Mouse (Mus musculus) megakaryocyte, embryonic 14.5 days (primary cell): ENCODE results near the gene Cpped1. TPM values are rescaled to one million over a fixed set of nuclear protein-coding genes. Genes with fewer than 3 reads are reported as not detected.

Source experiments
- H3K27me3 ChIP-seq: replicated peaks from 2 replicates; pipeline ENCODE3; 2012; ENCODE audit warnings: inconsistent platforms
- H3K36me3 ChIP-seq: replicated peaks from 2 replicates; pipeline ENCODE3; 2012; ENCODE audit warnings: low read length, inconsistent platforms, mixed read lengths
- H3K4me1 ChIP-seq: 2 replicates; pipeline ENCODE4 v1.6.1; 2012; ENCODE audit warnings: inconsistent platforms
- H3K4me3 ChIP-seq: replicated peaks from 2 replicates; pipeline ENCODE3; 2012; ENCODE audit warnings: moderate library complexity, mild to moderate bottlenecking, inconsistent platforms
- H3K9me3 ChIP-seq: 2 replicates; pipeline ENCODE4 v1.6.1; 2012; ENCODE audit warnings: inconsistent platforms
- FLI1 ChIP-seq: IDR thresholded peaks from 2 replicates; pipeline ENCODE4 v1.6.1; 2012; ENCODE audit warnings: low read length, inconsistent platforms, mixed read lengths
- GATA1 ChIP-seq: IDR thresholded peaks from 3 replicates; pipeline ENCODE4 v1.6.1; 2012; ENCODE audit warnings: mixed read lengths, low read length, inconsistent platforms, borderline replicate concordance
- polyA plus RNA-seq: library from polyadenylated mRNA; stranded (reverse); fragments of >175 nt; gene quantifications from 2 replicates; pipeline ENCODE4 v1.2.3, GENCODE M21; 2012; ENCODE audit warnings: low replicate concordance; ENCODE audit not compliant: insufficient read depth

The Cpped1 gene
- 5.1 and 11.2 TPM in 2 replicates for polyA plus RNA-seq

DNA sequence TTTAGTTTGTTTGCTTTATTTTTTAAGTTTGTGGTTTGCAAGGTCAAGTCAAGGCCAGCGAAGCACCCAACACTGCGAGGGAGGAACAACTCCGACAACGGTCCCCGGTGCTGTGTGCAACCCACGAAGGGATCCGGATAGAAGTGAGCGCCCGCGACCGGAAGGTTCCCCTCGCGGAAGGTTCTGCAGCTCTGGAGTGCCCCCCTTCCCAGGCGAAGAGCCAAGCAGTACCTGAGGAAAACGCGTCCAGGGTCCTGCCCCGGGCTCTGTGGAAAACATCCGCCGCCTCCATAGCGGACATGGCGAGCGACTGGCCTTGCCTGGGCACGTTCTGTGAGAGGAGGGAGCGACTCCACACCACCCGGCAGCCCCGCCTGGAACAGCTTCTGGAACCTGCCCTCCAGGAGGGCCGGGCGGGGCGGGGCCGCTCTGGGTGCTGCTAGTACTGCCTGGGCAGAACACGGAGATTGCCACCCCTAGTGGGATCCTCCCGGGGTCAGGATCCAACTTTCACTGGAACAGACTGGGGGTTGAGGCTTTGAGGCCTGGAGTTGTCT is at the start of gene Cpped1:
Gene Cpped1 (minus strand): TSS at position 411 of the 557 bp plus-strand sequence.
- peak within 1 kb of the TSS; percentile 96 for H3K4me3 ChIP-seq
- peaks cover 31% of the 10 kb centered on the region for H3K36me3 ChIP-seq
- peaks cover 3% of the 10 kb centered on the region for H3K27me3 ChIP-seq
- H3K9me3 ChIP-seq, result no peaks in the 10 kb centered on the region
- peaks cover 51% of the 10 kb centered on the region for H3K4me1 ChIP-seq
- no peak for TF ChIP-seq FLI1
- no peak for TF ChIP-seq GATA1

DNA sequence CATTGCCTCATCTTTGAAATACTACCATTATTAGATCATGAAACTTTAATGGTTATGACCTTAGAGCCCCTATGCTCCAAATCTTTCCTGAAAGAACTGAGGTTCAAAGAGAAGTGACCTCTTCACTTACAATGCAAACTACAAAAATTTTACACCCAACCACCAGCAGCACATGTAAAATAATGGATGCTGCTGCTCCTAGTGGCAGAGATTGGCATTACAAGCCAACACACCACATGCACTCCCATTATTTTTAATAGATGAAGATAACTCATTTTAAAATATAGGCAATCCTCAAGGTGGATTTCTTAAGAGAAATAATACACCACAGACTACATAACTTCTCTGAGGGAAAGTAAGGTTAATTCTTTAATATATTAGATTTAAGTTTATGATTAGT is 31.2 kb upstream of the Cpped1 start:
- H3K36me3 ChIP-seq, result no peaks in the 10 kb centered on the region
- TF ChIP-seq FLI1, result no peak
- no peak for TF ChIP-seq GATA1
- peaks cover 10% of the 10 kb centered on the region; the same call in 1 of the 2 replicates for H3K4me1 ChIP-seq
- peaks cover 10% of the 10 kb centered on the region for H3K9me3 ChIP-seq
- H3K27me3 ChIP-seq, result peaks cover 14% of the 10 kb centered on the region
- no peak overlapping the region for H3K4me3 ChIP-seq

DNA sequence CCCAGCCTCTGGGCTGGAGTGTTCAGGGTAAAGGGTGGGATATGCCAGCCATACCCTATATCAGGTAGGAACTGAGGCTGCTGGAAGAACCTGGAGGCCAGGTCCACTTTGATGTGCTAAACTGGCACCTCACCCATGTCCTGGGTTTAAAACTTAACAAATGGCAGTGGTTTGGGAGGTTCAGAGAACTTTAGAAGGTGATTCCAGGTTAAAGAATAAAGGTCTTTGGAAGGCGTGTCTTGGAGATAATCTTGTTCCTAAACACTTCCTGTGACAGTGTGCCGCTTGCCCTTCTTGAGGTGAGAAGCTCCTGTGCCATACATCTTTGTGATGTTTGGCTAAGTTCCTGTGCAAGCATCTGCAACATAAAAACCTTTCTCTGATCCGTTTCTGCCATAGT is 1.6 kb upstream of the Cpped1 start:
- H3K27me3 ChIP-seq, result peaks cover 5% of the 10 kb centered on the region
- peaks cover 15% of the 10 kb centered on the region for H3K36me3 ChIP-seq
- no peak for TF ChIP-seq GATA1
- TF ChIP-seq FLI1, result no peak
- peaks cover 43% of the 10 kb centered on the region for H3K4me1 ChIP-seq
- no peak overlapping the region for H3K4me3 ChIP-seq
- H3K9me3 ChIP-seq, result no peaks in the 10 kb centered on the region

DNA sequence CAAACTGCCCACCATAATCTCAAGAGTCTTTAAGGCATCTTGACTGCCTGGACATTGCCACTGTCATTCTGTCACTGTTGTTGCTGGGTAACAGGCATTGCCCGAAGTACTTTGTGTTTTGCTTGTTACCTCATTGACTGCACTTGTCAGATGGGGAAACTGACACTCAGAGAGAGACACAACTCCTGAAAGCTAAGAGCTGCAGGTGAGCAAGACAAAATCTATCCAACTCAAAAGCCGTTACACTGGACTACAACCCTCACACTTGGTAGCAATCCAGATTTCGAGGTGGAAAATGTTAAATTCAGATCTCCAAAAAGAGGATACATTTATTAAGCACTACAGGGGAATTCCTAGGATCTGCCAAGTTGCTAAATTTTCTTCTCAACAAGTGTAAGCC is 572 bp upstream of the Cpped1 start:
- peak overlapping the region; percentile 96 for H3K4me3 ChIP-seq
- H3K27me3 ChIP-seq, result peaks cover 5% of the 10 kb centered on the region
- H3K9me3 ChIP-seq, result no peaks in the 10 kb centered on the region
- H3K4me1 ChIP-seq, result peaks cover 47% of the 10 kb centered on the region
- TF ChIP-seq FLI1, result no peak
- no peak for TF ChIP-seq GATA1
- H3K36me3 ChIP-seq, result peaks cover 24% of the 10 kb centered on the region

DNA sequence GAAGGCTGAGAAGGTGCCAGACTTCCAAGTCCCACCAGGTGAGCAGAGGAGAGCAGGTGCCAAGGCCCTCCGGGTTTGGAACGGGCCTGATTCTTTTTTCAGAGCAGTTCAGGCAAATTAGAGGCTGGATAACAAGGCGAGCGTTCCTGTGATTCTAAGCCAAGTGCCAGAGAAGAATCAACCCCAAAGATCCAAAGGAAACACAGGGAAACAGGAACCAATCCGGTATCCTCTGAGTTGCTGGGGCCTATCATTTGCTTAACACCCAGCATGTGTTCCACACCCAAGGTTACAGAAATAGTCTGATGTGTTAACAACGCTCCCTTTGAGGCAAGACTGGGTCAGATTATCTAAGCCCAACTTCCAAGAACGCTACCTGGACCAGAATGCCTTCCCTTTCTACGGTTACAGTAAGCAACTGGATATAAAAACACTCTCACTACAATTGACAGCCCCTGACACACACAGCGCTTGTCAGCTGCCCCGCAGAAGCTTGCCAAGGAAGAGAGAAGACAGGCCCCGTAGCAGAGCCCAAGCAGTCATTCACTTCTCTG is 707 bp downstream of the Cpped1 start:
- H3K4me1 ChIP-seq, result peaks cover 54% of the 10 kb centered on the region
- H3K36me3 ChIP-seq, result peaks cover 35% of the 10 kb centered on the region
- H3K9me3 ChIP-seq, result no peaks in the 10 kb centered on the region
- peaks cover 3% of the 10 kb centered on the region for H3K27me3 ChIP-seq
- peak overlapping the region; percentile 96 for H3K4me3 ChIP-seq
- TF ChIP-seq GATA1 (no peak), FLI1 (no peak)

DNA sequence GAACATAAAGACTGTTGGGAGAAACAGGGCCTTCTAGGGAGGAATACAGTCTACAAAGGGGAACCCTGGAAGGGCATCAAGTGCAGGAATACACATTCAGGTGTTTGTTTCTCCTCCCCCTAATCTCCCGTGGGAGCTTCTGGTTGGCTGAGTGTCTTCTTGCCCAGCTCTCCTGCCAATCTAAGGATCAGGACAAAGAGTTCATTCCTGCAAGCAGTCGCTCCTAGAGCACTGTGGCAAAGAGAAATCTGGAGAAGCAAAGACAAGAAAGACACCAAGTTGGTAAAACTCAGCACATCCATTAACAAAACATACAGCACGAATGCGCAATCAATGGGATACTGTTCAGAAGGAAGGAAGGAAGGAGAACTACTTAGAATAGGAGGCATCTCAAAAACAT is 1.4 kb downstream of the Cpped1 start:
- Histone ChIP-seq H3K4me3 (peak overlapping the region; percentile 96), H3K4me1 (peaks cover 53% of the 10 kb centered on the region), H3K9me3 (no peaks in the 10 kb centered on the region), H3K36me3 (peaks cover 37% of the 10 kb centered on the region), H3K27me3 (peaks cover 3% of the 10 kb centered on the region)
- no peak for TF ChIP-seq FLI1
- no peak for TF ChIP-seq GATA1

DNA sequence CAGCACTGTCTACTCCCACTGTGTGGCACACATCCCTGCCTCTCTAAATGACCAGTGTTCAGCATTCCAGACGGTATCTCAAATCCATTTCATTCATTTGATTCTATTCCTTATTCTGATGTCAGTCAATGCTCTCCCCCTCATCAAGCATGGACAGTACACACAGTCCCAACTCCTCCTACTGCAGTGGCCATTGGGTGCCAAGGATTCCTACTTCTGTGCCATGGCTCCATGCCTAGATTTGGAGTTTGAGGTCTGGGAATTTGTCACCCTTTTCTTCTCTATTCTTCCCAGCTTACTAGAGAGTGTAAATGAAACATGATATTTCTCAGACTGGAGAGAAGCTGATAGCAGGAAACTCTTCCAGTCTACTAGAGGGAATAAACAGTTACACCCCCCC is 2.3 kb downstream of the Cpped1 start:
- Histone ChIP-seq H3K9me3 (no peaks in the 10 kb centered on the region), H3K4me1 (peaks cover 46% of the 10 kb centered on the region), H3K4me3 (peak overlapping the region; percentile 40), H3K27me3 (no peaks in the 10 kb centered on the region), H3K36me3 (peaks cover 46% of the 10 kb centered on the region)
- TF ChIP-seq GATA1, result no peak
- no peak for TF ChIP-seq FLI1

DNA sequence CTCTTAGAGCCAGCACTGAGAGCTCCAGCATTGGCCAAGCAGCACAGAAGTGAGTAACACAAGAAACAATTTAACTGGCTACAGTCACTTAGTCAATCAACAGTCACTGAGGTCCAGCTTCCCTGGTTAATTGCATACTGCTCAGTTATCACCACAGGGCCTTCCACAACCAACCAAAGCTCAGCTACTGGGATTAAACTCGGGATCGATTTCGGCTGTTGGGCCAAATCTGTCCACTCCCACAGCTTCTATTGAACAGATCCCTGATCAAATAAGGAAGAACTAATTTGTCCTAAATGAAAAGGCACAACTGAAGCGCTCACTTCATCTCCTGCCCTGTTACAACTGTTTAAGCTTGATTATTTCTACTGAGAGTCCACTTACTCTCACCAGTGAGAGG is 4.0 kb downstream of the Cpped1 start:
- TF ChIP-seq FLI1, result no peak
- no peak for TF ChIP-seq GATA1
- Histone ChIP-seq H3K9me3 (no peaks in the 10 kb centered on the region), H3K36me3 (peaks cover 63% of the 10 kb centered on the region), H3K27me3 (no peaks in the 10 kb centered on the region), H3K4me3 (no peak overlapping the region), H3K4me1 (peaks cover 55% of the 10 kb centered on the region)

DNA sequence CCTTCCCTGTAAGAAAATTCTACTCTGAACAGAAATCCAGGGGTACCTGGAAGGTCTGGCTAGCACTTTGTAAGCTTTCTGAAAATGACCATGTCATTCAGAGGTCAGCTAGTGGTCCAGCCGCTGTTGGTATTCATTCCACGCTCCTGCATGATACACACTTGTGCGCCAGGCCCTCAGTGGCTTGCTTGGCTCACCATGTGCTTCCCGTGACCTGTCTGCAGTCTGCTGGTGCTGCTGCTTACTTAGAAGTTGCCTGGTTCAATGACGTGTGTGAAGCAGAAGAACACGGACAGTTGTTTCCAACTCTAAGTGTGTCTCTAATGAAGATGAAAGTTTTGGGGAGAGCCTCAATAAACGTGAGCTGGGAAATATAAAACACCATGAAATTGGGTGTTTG is 7.2 kb downstream of the Cpped1 start:
- Histone ChIP-seq H3K27me3 (no peaks in the 10 kb centered on the region), H3K9me3 (no peaks in the 10 kb centered on the region), H3K36me3 (peaks cover 77% of the 10 kb centered on the region), H3K4me3 (no peak overlapping the region), H3K4me1 (peaks cover 37% of the 10 kb centered on the region)
- TF ChIP-seq FLI1, result no peak
- no peak for TF ChIP-seq GATA1

DNA sequence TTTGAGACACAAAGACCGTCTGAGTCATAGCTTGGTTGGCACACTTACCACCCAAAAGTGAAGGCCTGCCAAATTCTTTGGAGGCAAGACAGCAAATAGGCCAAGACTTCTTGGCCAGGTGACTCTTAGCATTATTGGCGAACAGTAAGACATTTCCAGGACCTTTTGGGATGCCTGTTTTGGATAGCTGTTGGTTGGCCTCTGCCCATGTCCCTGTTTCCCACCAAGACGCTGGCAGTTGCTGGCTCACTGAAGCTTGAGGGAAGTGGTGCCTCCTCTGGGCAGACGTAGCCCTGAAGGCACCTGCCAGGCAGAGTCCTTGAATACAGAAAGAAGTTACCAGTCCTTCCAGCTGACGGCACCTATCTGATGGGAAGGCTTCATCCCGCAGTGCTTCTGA is 8.9 kb downstream of the Cpped1 start:
- peaks cover 38% of the 10 kb centered on the region for H3K4me1 ChIP-seq
- H3K4me3 ChIP-seq, result no peak overlapping the region
- H3K36me3 ChIP-seq, result peaks cover 77% of the 10 kb centered on the region
- H3K27me3 ChIP-seq, result no peaks in the 10 kb centered on the region
- TF ChIP-seq FLI1 (no peak), GATA1 (no peak)
- no peaks in the 10 kb centered on the region for H3K9me3 ChIP-seq
